Mouse (Mus musculus): ENCODE results near the gene Calcoco2. TPM values are rescaled to one million over a fixed set of nuclear protein-coding genes. Genes with fewer than 3 reads are reported as not detected.
A peak's percentile ranks its signal among the peaks of the same experiment; 100 is the strongest.

The Calcoco2 gene
- polyA plus RNA-seq, 1 experiment from 2014 or later: not detected

DNA sequence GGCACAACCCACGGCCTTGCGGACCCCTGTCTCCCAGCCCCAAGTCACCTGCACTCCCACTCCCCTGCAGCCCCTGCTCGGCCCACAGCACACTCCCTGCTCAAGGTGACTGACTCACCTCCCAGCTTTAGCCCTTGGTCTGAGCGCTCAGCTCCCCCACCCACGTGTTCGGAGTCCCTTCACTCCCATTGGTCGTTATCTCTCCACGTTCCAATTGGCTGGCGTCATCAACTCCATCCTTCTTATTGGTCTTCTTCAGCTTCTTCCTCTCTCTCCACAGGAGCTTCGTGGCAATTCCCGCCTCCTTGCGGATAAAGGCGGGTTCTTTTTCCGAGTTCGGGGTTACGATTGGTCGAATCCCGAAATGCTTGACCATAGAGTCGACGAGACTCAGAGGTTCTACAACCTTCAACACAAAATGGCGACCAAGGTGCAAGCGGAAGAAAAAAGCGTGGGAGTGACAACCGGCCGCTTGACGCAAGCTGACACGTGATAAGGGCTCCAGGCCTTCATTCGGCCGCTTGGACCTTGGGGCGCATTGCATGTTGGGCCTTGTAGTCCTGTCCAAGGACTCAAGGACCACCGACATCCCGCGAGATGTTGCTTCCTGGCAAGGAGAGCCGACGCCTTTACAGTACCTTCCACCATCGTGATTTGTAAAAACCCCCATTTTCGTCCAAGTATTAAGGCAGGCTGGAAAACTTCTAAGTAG lies 36.1 kb downstream of the Calcoco2 start, which contains the start of gene Atp5g1:
Gene Atp5g1, minus strand, starts transcription at position 162 of the 712 bp plus-strand sequence.
- Histone ChIP-seq H3K9ac (peak within 1 kb of the TSS; percentile 88), H3K36me3 (replicated peaks) (peaks cover 7% of the 10 kb centered on the region; the same call in 1 of the 2 replicates), H3K9me3 (no peaks in the 10 kb centered on the region), H3K27me3 (replicated peaks) (no peaks in the 10 kb centered on the region), H3K27ac (peak within 1 kb of the TSS; percentile 88), H3K4me2 (peak within 1 kb of the TSS; percentile 86), H3K4me3 (peak within 1 kb of the TSS; percentile 89), H3K4me1 (peaks cover 22% of the 10 kb centered on the region)
- ATAC-seq (replicated peaks): peak; percentile 98
- under 1% methylated on average over 37 of the region's 37 CpGs for whole genome bisulfite sequencing

DNA sequence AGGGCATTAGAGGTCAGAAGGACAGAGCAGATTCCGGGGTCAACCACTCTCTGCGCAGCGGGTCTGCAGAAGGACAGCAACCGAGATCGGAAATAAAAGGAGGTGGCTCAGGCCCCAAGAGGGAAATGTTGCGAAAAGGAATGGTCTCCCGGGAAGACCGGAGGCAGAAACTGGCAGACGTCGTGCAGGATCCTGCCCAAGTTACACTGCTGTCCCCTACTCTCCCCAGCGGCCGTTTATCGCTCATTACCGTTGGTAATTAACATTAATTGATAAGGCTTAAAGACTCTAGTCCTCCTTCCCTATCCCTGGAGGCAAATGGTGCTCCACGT lies 36.6 kb downstream of the Calcoco2 start:
- no peaks in the 10 kb centered on the region for H3K27me3 ChIP-seq (replicated peaks)
- H3K36me3 ChIP-seq (replicated peaks): peaks cover 7% of the 10 kb centered on the region; the same call in 1 of the 2 replicates

DNA sequence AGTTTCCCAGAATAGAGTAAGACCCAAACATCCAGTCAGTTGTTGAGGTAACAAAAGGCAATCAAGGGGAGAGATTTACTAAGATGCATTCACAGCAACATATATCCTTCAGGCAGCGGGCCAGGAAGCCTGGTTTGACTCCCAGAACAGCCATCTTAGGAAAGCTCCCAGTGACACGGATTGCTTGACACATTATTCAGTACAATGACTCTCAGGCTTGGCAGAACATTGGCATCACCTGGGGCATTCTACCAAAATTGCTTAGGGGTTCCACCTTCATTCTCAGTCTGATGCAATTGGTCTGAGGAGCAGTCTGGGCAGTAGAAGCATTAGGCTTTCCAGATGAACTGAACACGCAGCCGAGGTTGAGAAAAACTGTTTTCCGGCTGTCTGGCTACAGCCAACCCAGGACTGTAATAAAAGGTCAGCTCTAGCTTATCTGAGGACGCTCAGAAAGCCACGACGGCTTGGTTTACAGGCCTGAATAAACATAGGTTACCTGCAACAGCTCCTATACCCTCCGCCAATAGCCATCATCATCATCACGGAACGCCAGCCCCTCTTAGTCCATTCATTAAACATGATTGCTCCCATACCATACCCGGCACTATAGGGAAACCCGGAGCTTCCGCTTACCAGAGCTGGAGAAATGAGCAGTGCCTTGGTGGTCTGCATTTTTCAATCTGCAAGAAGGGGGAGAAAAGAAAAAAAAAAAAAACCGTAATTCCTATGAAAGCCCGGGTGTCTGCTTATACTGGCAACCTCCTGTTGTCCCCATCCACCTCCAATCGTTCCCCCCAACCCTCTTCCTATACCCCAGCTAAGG lies 37.2 kb downstream of the Calcoco2 start:
- no peaks in the 10 kb centered on the region for H3K9me3 ChIP-seq
- H3K27ac ChIP-seq: peak overlapping the region; percentile 80
- H3K4me3 ChIP-seq: peak overlapping the region; percentile 89
- peak overlapping the region; percentile 88 for H3K9ac ChIP-seq
- WGBS: 27% methylated on average over 17 of the region's 17 CpGs
- peaks cover 7% of the 10 kb centered on the region; the same call in 1 of the 2 replicates for H3K36me3 ChIP-seq (replicated peaks)
- peaks cover 22% of the 10 kb centered on the region for H3K4me1 ChIP-seq
- H3K27me3 ChIP-seq (replicated peaks): no peaks in the 10 kb centered on the region
- H3K4me2 ChIP-seq: peak overlapping the region; percentile 86
- ATAC-seq (replicated peaks): no peak

More for the DNA sequence above, 36.6 kb downstream of the Calcoco2 start:
- Histone ChIP-seq H3K27ac (peak overlapping the region; percentile 80), H3K4me1 (peaks cover 22% of the 10 kb centered on the region), H3K9ac (peak overlapping the region; percentile 88), H3K4me3 (peak overlapping the region; percentile 89), H3K4me2 (peak overlapping the region; percentile 86), H3K9me3 (no peaks in the 10 kb centered on the region)
- under 1% methylated on average over 15 of the region's 15 CpGs for WGBS
- ATAC-seq (replicated peaks): 0 out of 2 replicates have a peak, but pooled peaks have one; percentile 0

DNA sequence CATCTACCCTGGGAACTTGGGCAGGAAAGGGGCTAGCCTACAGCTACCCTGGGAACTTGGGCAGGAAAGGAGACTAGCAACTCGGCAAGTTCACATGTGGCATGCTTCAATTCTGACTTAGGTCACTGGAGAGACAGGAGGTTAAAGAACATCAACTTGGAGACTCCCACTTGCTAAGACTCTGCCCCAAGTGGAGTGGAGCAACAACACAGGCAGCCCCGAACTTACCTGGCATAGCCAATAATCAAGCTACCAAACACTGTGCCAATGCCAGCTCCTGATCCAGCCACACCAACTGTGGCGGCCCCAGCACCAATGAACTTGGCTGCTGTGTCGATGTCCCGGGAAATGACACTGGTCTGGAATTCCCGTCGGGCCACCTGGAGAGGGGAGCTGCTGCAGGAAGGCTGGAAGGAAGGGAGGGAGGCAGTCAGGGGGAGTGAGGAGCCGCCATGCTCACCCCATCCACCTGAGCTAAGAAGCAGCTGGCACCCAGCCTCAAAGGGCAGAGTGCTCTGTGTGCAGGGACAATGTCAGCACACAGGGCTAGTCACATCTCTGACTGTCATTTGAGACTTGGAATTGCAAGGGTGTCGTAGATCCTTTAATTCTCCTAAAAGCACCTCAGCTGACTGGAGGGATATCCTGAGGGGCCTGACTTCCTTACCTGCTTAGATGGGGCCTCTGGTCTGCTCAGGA lies 38.3 kb downstream of the Calcoco2 start:
- Histone ChIP-seq H3K27ac (no peak overlapping the region), H3K4me2 (peak overlapping the region; percentile 86; the same call in 1 of the 2 replicates), H3K4me1 (peaks cover 22% of the 10 kb centered on the region), H3K27me3 (replicated peaks) (no peaks in the 10 kb centered on the region), H3K9me3 (no peaks in the 10 kb centered on the region), H3K9ac (no peak overlapping the region), H3K36me3 (replicated peaks) (peaks cover 7% of the 10 kb centered on the region; the same call in 1 of the 2 replicates), H3K4me3 (no peak overlapping the region; the same call in 1 of the 2 replicates)
- no peak for ATAC-seq (replicated peaks)
- WGBS: 89% methylated on average over 9 of the region's 9 CpGs

DNA sequence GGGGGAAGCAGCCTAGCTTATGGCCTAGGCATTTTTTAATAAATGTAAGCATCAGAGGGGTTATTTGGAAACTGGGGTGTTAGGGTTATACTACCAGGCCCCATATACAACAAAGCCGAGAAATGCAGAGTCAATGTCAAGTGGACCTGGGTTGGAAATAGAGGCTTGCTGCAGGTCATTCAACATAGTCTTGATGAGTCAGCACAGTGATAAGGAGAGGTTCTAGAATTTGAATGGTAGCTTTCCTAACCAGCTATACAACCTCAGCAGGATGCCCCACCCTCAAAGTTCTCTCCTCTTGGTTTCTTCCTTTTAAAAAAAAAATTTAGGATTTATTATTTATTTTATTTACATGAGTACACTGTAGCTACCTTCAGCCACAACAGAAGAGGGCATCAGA lies 40.8 kb downstream of the Calcoco2 start:
- no peaks in the 10 kb centered on the region for H3K9me3 ChIP-seq
- H3K27me3 ChIP-seq (replicated peaks): no peaks in the 10 kb centered on the region
- peaks cover 18% of the 10 kb centered on the region for H3K4me1 ChIP-seq
- H3K4me2 ChIP-seq: no peak overlapping the region
- no peak for ATAC-seq (replicated peaks)
- H3K27ac ChIP-seq: no peak overlapping the region
- H3K9ac ChIP-seq: no peak overlapping the region
- H3K36me3 ChIP-seq (replicated peaks): peaks cover 7% of the 10 kb centered on the region; the same call in 1 of the 2 replicates
- H3K4me3 ChIP-seq: no peak overlapping the region
- WGBS: 100% methylated on average over 1 of the region's 1 CpGs

DNA sequence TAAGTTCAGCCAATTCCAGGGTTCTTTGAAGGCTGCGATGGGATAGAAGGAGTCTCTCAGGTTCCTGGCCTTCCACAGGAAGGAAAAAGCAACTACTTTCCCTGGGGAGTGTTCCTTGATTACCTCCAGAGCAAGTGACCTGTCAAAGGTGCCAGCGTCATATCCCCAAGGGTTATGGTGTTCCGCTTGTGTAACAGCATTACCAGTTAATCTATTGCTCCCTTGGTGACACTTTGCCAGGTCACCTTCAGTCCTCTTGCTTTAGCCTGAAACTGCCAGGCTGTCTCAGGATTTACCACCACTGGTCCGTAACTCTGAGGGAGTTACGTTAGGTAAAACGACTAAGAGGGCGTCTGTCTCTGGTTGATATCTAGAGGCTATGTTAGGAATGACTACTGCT lies 41.4 kb downstream of the Calcoco2 start:
- no peaks in the 10 kb centered on the region for H3K27me3 ChIP-seq (replicated peaks)
- 95% methylated on average over 7 of the region's 7 CpGs for WGBS
- no peak overlapping the region for H3K4me3 ChIP-seq
- ATAC-seq (replicated peaks): no peak
- no peaks in the 10 kb centered on the region for H3K9me3 ChIP-seq
- H3K27ac ChIP-seq: no peak overlapping the region
- H3K4me1 ChIP-seq: peaks cover 24% of the 10 kb centered on the region
- H3K9ac ChIP-seq: no peak overlapping the region
- no peak overlapping the region for H3K4me2 ChIP-seq
- peaks cover 7% of the 10 kb centered on the region; the same call in 1 of the 2 replicates for H3K36me3 ChIP-seq (replicated peaks)

DNA sequence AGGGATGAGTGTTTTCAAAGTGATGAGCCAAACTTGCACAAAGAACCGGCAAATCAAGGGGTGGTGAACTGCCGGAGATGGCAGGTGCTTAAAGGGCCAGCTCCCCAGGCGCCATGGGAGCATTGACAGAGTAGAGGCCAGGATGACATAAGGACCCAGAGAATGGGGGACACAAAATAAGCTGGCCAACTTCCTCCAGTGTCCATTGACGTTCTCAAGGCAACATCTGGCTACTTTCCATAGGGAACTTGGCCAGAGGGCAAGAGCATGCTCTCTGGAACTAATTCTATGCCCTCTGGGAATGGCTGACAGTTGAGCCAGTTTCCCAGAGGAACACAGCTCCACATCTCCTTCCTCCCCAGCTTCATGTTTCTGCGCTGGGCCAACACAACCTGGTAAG lies 43.5 kb downstream of the Calcoco2 start:
- H3K27ac ChIP-seq: no peak overlapping the region
- H3K27me3 ChIP-seq (replicated peaks): no peaks in the 10 kb centered on the region
- H3K36me3 ChIP-seq (replicated peaks): peaks cover 5% of the 10 kb centered on the region; the same call in 1 of the 2 replicates
- 73% methylated on average over 5 of the region's 5 CpGs for WGBS
- no peak overlapping the region for H3K9ac ChIP-seq
- H3K4me3 ChIP-seq: no peak overlapping the region
- ATAC-seq (replicated peaks): no peak
- H3K9me3 ChIP-seq: no peaks in the 10 kb centered on the region
- H3K4me1 ChIP-seq: peaks cover 21% of the 10 kb centered on the region
- H3K4me2 ChIP-seq: no peak overlapping the region

DNA sequence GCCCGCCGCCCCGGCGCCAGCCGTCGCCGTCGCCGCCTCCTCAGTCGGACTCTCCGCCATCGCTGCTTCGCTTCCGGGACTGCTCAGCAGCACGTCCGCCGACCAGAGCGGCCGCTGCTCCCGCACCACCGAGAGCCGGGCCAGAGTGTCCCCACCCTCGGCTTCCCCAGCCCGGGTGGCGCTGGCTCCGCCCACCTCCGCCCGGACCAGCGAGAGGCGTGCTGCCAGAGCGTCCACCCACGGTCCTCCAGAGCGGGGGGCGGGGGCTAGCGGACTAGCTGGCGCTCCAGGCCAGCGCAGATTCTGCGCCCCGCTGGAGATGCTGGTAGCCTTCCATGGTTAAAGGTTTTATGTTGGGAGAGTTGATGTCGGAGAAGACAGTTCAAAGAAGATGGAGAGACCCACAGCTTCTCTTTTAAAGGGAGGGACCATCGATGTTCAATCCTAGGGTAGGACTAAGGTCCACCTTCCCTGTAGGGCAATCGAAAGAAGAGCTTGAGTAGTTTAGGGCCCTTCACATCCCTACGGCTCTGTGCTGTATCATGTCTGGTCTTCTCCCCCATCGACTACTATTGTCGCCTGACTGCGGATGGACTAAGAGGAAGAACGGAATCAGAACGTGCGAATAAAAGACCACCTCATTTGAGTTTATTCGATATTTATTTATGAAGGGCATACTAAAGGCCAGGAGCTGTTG lies 46.4 kb downstream of the Calcoco2 start, which contains the start of gene Ube2z:
Gene Ube2z, minus strand, starts transcription at position 174 of the 697 bp plus-strand sequence.
- Histone ChIP-seq H3K4me1 (peaks cover 36% of the 10 kb centered on the region), H3K27me3 (replicated peaks) (no peaks in the 10 kb centered on the region), H3K36me3 (replicated peaks) (peaks cover 8% of the 10 kb centered on the region; the same call in 1 of the 2 replicates), H3K4me3 (peak within 1 kb of the TSS; percentile 95), H3K9me3 (no peaks in the 10 kb centered on the region), H3K9ac (peak within 1 kb of the TSS; percentile 94), H3K4me2 (peak within 1 kb of the TSS; percentile 93), H3K27ac (peak within 1 kb of the TSS; percentile 88)
- peak; percentile 98 for ATAC-seq (replicated peaks)
- 4% methylated on average over 50 of the region's 50 CpGs for WGBS

DNA sequence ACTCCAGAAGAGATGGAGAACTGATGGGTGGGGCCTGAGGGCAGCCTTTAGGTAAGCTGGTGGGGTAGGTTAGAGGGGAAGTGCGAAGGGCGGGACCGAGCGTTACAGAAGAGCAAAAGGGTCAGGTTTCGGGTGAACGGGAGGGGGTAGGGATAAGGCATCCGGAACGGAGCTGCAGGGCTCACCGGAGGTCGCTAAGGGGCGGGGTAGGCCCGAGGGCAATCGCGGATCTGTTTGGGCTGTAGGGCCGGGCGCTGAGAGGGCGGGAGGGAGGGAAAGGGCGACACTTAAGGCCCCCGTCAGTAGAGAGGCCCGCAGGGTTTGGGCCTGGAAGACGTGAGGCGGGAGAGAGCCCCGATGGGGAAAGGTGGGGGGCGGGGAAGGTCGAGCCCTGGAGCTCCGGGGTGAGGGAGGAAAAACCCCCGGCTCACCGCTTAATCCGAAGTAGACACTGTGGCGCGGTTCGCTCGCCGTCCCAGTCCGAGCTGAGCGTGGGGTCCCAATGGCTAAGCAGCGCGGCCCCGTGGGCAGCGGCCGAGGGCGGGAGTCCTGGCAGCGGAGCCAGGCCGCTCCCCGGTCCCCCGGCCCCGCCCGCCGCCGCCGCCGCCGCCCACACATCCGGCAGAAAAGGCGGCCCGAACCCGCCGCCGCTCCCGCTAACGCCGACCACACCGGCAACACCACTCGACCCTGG lies 47.1 kb downstream of the Calcoco2 start:
- Histone ChIP-seq H3K27me3 (replicated peaks) (no peaks in the 10 kb centered on the region), H3K9ac (peak overlapping the region; percentile 94), H3K4me3 (peak overlapping the region; percentile 95), H3K9me3 (no peaks in the 10 kb centered on the region), H3K36me3 (replicated peaks) (peaks cover 12% of the 10 kb centered on the region; the same call in 1 of the 2 replicates), H3K4me2 (peak overlapping the region; percentile 93), H3K4me1 (peaks cover 36% of the 10 kb centered on the region), H3K27ac (peak overlapping the region; percentile 88)
- ATAC-seq (replicated peaks): peak; percentile 75
- WGBS: under 1% methylated on average over 62 of the region's 64 CpGs

DNA sequence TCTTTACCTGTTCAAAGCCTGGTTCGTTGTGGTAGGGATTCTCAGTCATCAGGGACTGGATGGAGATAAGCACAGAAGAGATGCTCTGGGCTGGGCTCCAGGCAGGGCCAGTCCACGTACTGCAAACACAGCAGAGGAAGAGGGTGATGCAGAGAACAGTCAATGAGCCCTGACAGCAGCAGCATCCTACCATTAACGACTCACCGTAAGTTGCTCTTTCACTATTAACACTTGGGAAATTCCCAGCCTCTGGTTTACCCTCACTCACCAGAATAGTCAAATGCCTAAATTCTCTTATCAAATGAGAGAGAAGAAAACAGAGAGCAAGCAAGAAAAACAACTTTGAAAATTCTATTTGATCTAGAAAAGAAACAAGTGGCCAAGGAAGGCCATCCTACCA lies 53.5 kb downstream of the Calcoco2 start:
- Histone ChIP-seq H3K36me3 (replicated peaks) (peaks cover 29% of the 10 kb centered on the region; the same call in 1 of the 2 replicates), H3K27me3 (replicated peaks) (no peaks in the 10 kb centered on the region)
- WGBS: 96% methylated on average over 4 of the region's 4 CpGs

DNA sequence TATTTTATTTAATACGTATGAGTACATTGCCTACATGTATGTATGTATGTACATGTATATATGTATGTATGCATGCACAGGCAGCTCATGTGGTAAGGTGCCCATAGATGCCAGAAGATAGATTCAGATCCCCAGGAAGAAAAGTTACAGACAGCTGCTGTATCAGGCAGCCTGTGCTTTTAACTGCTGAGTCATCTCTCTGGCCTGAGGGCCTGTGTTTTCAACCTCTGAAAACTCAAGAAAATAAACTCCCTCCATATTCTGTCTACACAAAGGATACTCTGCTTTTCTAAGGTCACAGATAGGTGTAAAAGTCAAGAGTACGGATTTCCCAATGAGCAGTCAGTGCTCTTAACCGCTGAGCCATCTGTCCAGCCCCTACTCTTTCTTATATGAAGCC lies 60.9 kb downstream of the Calcoco2 start:
- no peak overlapping the region for H3K4me3 ChIP-seq
- no peaks in the 10 kb centered on the region for H3K27me3 ChIP-seq (replicated peaks)
- H3K4me2 ChIP-seq: no peak overlapping the region
- H3K36me3 ChIP-seq (replicated peaks): peaks cover 56% of the 10 kb centered on the region
- H3K27ac ChIP-seq: no peak overlapping the region
- ATAC-seq (replicated peaks): no peak
- no peak overlapping the region for H3K9ac ChIP-seq
- 97% methylated on average over 3 of the region's 3 CpGs for WGBS
- H3K4me1 ChIP-seq: no peaks in the 10 kb centered on the region
- H3K9me3 ChIP-seq: no peaks in the 10 kb centered on the region

More for the DNA sequence above, 53.5 kb downstream of the Calcoco2 start:
- H3K9me3 ChIP-seq: no peaks in the 10 kb centered on the region
- no peak for ATAC-seq (replicated peaks)
- peaks cover 17% of the 10 kb centered on the region for H3K4me1 ChIP-seq
- no peak overlapping the region for H3K27ac ChIP-seq
- H3K4me2 ChIP-seq: no peak overlapping the region
- no peak overlapping the region for H3K9ac ChIP-seq
- H3K4me3 ChIP-seq: no peak overlapping the region

Data from midbrain, embryonic 15.5 days (tissue).